Mouse (Mus musculus): ENCODE data around the gene Kif1a.
"Not testable (repeated sequence)": the region's sequence is repeated elsewhere in the genome, so short reads cannot be mapped to it uniquely, and the experiment has no call there.

The Kif1a gene

GRCm38 (mm10) chr1:92970791-92971190 lies 131.0 kb downstream of the Kif1a start:
- not testable (repeated sequence) for DNase-seq (ENCODE audit: low read depth, low spot score)
